Mouse (Mus musculus) small intestine, adult 2 months (tissue): ENCODE results near the gene Nkx2-9. TPM values are rescaled to one million over a fixed set of nuclear protein-coding genes. Genes with fewer than 3 reads are reported as not detected.

ENCODE experiments used
- H3K27ac ChIP-seq: fragments of 200-500 bp; 2 replicates; pipeline ENCODE4 v1.5.1; 2012; ENCODE audit warnings: low read depth, low read length, control low read depth, inconsistent platforms; ENCODE audit not compliant: insufficient read depth
- H3K27me3 ChIP-seq: fragments of 200-500 bp; 2 replicates; pipeline ENCODE4 v1.6.1; 2012; ENCODE audit warnings: mild to moderate bottlenecking, moderate library complexity, low read length, inconsistent platforms; ENCODE audit not compliant: control insufficient read depth, insufficient read depth
- H3K36me3 ChIP-seq: fragments of 200-500 bp; 2 replicates; pipeline ENCODE4 v1.6.1; 2012; ENCODE audit warnings: mild to moderate bottlenecking, low read length, control low read depth, inconsistent platforms; ENCODE audit not compliant: control insufficient read depth, insufficient read depth
- H3K4me1 ChIP-seq: fragments of 200-500 bp; 2 replicates; pipeline ENCODE4 v1.6.1; 2012; ENCODE audit warnings: low read length, inconsistent platforms, mixed read lengths; ENCODE audit not compliant: control insufficient read depth, insufficient read depth, insufficient read length
- H3K4me3 ChIP-seq: fragments of 200-500 bp; 2 replicates; pipeline ENCODE4 v1.5.1; 2012; ENCODE audit warnings: low read depth, mild to moderate bottlenecking, control low read depth, inconsistent platforms, low read length, moderate library complexity
- CTCF ChIP-seq: fragments of 200-500 bp; IDR thresholded peaks from 2 replicates; pipeline ENCODE4 v1.5.1; 2012; ENCODE audit warnings: low read depth, mild to moderate bottlenecking, control low read depth, inconsistent platforms, low read length, moderate library complexity, mixed read lengths; ENCODE audit not compliant: insufficient replicate concordance, insufficient read length; ENCODE audit errors: extremely low read depth
- POLR2A ChIP-seq: fragments of 200-500 bp; IDR thresholded peaks from 2 replicates; pipeline ENCODE4 v1.6.1; 2012; ENCODE audit warnings: low read depth, mild to moderate bottlenecking, control low read depth, inconsistent platforms, low read length, moderate library complexity
- WGBS: fragments of 180-500 bp; shearing (Covaris S2); methylation state at CpG from one replicate; pipeline ENCODE4 v1.1.7; 2018; 5-methylcytosine and 5-hydroxymethylcytosine counted together
- polyA plus RNA-seq: library from polyadenylated mRNA; depleted of rRNA; stranded (reverse); fragments of >200 nt; gene quantifications from 2 replicates; pipeline ENCODE4 v1.2.3, GENCODE M21; 2012; rRNA removed

The Nkx2-9 gene
- 0.15 and 0.27 TPM in 2 replicates for polyA plus RNA-seq

DNA sequence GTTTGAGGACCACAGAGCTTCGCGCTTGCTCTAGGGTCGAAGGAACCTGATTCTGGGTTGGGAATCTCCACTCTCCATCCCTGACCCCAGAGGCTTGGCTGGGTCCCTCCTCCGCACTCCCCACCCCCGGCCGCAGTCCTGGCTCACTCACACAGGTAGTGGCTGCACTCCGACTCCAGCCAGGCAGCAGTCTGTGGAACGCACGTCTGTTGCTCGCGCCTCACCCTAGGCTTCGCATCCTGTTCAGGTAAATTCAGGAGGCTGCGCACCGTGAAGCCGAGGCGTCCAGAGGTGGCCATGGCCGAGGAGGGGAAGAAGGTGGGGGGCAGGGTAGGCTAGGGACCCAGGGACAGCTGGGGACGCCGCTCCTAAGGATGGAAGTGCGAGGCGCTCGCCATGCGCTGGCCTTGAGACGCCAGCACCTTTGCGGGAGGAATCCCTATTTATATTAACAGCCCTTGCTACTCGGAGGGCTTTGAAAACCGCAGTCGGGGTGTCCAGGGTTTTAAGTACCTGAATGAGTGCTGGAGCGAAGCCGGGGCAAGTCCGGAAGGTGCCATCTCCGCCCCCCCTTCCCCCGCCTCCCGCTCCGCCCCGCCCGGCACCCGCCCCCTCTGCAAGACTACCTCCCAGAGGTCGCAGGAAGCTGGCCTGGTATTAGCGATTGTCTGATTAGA lies at the start of gene Nkx2-9:
TSS of gene Nkx2-9 (minus strand) at position 524 of the 677 bp plus-strand sequence.
- H3K27ac ChIP-seq, result no peak within 1 kb of the TSS
- no peaks in the 10 kb centered on the region for H3K36me3 ChIP-seq
- peaks cover 39% of the 10 kb centered on the region for H3K27me3 ChIP-seq
- H3K4me1 ChIP-seq, result no peaks in the 10 kb centered on the region
- WGBS, result 2% methylated on average over 40 of the region's 40 CpGs
- TF ChIP-seq CTCF (no peak), POLR2A (no peak)
- H3K4me3 ChIP-seq, result no peak within 1 kb of the TSS

DNA sequence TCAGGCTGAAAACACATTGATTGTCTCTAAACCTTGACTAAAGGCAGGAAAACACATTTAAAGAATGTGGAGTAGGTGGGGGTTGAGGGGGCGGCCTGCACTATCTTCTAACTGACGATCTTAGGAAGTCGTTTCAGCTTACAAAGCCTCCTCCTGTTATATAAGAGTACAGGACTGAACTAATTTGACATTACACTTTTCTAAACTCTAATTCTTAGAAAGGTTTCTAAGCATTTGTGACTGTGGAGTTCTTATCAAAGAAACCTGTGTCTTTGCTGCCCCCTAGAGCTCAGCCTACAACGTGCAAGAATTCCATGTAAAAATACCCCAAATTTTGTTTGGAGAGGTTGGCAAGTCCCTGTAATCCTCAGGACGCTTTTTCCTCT lies 24.1 kb upstream of the Nkx2-9 start:
- no peaks in the 10 kb centered on the region for H3K4me1 ChIP-seq
- no peak for TF ChIP-seq POLR2A
- TF ChIP-seq CTCF, result no peak
- WGBS, result 5% methylated on average over 5 of the region's 5 CpGs
- H3K36me3 ChIP-seq, result no peaks in the 10 kb centered on the region
- no peaks in the 10 kb centered on the region for H3K27me3 ChIP-seq
- no peak overlapping the region for H3K27ac ChIP-seq
- H3K4me3 ChIP-seq, result no peak overlapping the region

DNA sequence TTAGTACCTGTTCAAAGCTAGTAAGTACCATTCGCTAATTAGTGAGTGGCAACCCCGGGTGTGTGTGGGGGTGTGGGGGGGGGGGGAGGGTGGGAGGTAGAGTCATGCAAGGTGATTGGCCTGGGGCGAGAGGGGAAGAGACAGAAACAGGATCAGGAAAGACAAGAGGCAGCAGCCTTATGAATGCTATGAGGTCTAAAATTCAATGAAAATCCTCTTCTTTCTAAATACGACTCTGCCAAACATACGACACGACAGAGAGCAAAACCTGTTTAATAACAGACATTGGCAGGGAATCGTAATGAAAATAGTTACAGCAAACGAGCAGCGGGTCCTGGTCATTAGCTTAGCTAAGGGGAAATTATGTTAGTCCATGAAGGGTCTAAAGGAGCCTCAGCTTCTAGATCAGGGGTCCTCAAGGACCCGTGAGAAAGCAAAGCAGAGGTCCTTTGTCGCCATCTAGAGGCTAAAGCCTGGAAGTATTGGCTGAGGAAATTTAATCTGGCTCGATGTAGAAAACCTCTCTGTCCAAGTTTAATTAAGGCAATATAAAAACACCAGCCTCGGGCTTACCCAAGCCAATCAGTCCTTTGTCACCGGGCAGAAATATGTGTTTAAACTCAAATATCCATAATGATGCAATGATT lies 23.6 kb upstream of the Nkx2-9 start:
- Histone ChIP-seq H3K4me1 (no peaks in the 10 kb centered on the region), H3K27me3 (no peaks in the 10 kb centered on the region), H3K27ac (no peak overlapping the region), H3K36me3 (no peaks in the 10 kb centered on the region), H3K4me3 (no peak overlapping the region)
- WGBS, result 25% methylated on average over 14 of the region's 14 CpGs
- TF ChIP-seq POLR2A (no peak), CTCF (peak; percentile 24; the same call in 1 of the 2 replicates)

DNA sequence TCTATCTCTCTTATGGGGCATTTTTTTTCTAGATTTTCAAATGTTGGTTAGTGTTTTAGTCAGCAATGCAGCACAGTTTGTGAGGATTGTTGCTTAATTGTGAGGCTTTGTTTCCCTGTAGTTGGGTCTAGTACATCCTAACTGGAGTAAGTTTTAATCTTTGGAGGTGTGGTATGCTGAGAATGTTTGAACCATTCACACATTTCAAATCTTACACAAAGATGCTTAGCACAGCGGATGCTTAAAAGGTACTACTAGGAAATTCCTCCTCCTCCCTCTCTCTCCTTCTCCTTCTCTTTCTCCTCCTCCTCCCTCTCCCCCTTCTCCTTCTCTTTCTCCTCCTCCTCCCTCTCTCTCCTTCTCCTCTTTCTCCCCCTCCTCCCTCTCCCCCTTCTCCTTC lies 3.0 kb upstream of the Nkx2-9 start:
- H3K36me3 ChIP-seq, result no peaks in the 10 kb centered on the region
- no peaks in the 10 kb centered on the region for H3K4me1 ChIP-seq
- WGBS, result 14% methylated on average over 1 of the region's 1 CpGs
- H3K4me3 ChIP-seq, result no peak overlapping the region
- TF ChIP-seq CTCF (no peak), POLR2A (no peak)
- H3K27me3 ChIP-seq, result peaks cover 39% of the 10 kb centered on the region
- H3K27ac ChIP-seq, result no peak overlapping the region

DNA sequence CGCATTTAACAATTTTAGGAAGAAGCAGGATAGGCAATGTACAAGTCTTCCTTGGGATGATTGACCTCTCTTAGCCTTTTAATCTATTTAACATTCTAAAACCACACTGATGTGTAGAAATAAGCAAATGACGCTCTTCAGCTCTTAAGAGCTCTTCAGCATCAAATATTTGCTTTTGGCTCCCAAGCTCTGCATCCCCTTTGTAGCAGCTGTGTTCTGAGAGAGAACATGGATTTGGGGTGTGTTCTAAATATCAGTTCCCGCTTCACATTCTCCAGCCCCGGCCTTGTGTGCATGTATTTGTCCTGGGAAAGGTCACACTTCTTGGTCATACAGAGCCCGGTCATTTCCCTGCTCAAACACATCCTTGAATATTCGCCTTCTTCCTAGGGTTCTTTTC lies 2.3 kb upstream of the Nkx2-9 start:
- Histone ChIP-seq H3K36me3 (no peaks in the 10 kb centered on the region), H3K4me1 (no peaks in the 10 kb centered on the region), H3K27me3 (peaks cover 39% of the 10 kb centered on the region), H3K27ac (no peak overlapping the region), H3K4me3 (no peak overlapping the region)
- TF ChIP-seq POLR2A (no peak), CTCF (no peak)
- WGBS, result 6% methylated on average over 6 of the region's 6 CpGs

DNA sequence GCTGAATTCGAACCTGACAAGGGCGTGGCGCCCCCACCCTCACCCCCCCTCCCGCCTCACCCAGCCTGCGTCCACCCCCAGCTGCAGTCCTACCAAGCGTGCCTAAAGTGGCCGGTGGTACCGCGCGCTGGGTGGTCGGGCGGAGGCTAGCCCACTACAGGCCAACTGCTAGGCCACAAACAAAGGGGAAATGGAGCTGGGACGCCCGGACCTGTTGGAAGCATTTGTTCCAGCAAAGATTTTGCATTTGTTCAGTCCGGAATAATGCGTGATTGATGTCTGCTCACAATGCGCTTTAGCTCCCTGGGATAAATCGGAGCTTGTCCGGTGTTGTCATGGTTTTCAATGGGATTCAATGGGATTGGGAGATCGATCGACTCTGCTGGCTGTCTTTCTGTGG lies 1.4 kb upstream of the Nkx2-9 start:
- Histone ChIP-seq H3K27me3 (peaks cover 39% of the 10 kb centered on the region), H3K4me3 (no peak overlapping the region), H3K27ac (no peak overlapping the region), H3K36me3 (no peaks in the 10 kb centered on the region), H3K4me1 (no peaks in the 10 kb centered on the region)
- TF ChIP-seq POLR2A, result no peak
- no peak for TF ChIP-seq CTCF
- WGBS, result 10% methylated on average over 21 of the region's 21 CpGs

DNA sequence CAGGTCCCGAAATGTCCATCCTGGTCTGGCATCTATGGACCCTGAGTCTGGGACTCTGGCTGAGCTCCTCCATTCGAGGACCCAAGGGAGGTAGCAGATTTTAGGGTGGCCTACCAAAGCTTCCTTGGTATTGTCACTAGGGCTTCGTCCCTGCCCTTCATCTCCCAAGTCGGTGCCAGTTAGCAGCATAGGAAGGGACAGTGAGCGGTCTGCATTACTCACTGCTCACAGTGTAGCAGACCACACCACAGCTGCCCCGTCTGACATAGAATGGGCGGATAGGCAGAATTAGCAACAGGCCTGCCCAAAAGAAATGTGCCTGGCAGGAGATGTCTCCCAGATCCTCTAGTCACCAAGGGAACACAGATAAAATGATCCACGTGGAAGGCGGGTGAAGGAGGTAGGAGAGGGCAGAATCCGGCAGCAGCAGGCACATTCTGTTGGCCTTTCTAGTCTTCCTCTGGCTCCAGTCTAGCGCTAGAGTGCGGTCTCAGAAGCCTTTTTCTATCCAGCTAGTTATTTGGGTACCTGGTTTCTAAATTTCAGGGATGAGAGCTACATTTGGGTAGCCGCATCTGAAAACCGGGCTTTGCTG lies 929 bp upstream of the Nkx2-9 start:
- Histone ChIP-seq H3K27me3 (peaks cover 39% of the 10 kb centered on the region), H3K36me3 (no peaks in the 10 kb centered on the region), H3K27ac (no peak overlapping the region), H3K4me3 (no peak overlapping the region), H3K4me1 (no peaks in the 10 kb centered on the region)
- no peak for TF ChIP-seq POLR2A
- 9% methylated on average over 14 of the region's 14 CpGs for WGBS
